Mouse (Mus musculus) kidney, adult 2 months (tissue): ENCODE measurements at regions not wholly inside any gene's neighbourhood (a gene's known extent, or its start where the extent isn't known, plus 50 kb on each side); places are given as distances from the start of the nearest gene placed in this dataset.

Experiments used
- CTCF ChIP-seq: fragments of 200-500 bp; conservative IDR thresholded peaks from 2 replicates; pipeline ENCODE4 v1.5.1; 2011; ENCODE audit warnings: low read depth, mild to moderate bottlenecking, control low read depth, low read length, moderate library complexity, mixed read lengths; ENCODE audit not compliant: insufficient read depth, insufficient read length
- POLR2A ChIP-seq: fragments of 200-500 bp; IDR thresholded peaks from one replicate; pipeline ENCODE4 v1.6.1; 2011; ENCODE audit warnings: low read depth, low read length, control low read depth

DNA sequence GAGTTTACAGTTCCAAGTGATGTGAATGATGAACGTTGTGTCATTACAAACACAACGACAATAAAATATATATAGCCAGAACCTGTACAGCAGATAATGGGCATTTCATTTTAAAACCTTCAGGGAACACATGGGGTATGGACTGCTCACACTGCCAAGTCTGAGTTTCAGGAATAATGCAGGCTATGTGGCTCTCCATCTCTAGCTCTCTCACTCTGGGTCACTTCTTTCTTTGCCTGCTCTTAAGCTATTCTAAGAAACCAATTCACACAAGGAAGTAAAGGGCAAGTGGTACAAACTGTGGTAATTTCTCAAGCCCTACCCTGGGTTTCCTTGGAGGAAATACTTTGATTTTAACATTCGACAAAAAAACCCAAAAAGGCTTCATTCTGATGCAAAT lies 192.5 kb downstream of the Efnb2 start:
- TF ChIP-seq CTCF (no peak), POLR2A (no peak)
